In genomic region chr12:26104372-26104771, GRCm38 (mm10) we compare ENCODE assay signal across 9 mouse cellular contexts.
"Had no signal": no experiment of that assay in that cellular context is flagged by ENCODE, and none has a peak within 500 bp of the region (broad histone marks: within the 10 kb centered on the region; RNA-seq: fewer than 3 reads in every experiment).

No protein-coding gene starts in this region.

- DNase-seq: kidney, postnatal 25 days; layer of hippocampus, postnatal 36 days; liver; liver, embryonic 13.5 days; liver, postnatal 0 days; lung, postnatal 4 days; midbrain, embryonic 14.5 days; right cerebral cortex, adult 18-20 months; right cerebral cortex, postnatal 25 days had no signal

- ATAC-seq: liver, postnatal 0 days had no signal
